Mouse (Mus musculus): ENCODE measurements around the gene 4833427G06Rik. TPM values are rescaled to one million over a fixed set of nuclear protein-coding genes. Genes with fewer than 3 reads are reported as not detected.

4833427G06Rik gene
- polyA plus RNA-seq, 1 experiment from 2014 or later, result not detected

DNA sequence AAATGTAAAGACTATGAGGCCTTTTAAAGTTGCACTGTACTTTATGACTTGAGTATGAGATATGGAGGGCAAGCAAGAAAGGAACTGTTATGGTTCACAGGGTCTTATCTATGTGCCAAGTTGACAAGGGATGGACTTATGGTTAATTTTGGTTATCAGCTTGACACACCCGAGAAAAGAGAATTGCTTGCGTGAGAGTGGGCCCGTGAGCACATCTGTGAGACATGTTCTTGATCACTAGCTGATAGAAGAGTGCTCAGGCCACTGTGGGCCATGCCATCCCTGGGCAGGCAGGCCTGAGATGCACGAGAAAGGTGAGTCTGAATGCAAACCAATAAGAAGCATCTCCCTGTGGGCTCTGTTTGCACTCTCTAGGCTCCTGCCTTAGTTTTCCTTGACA, 35.6 kb upstream of the 4833427G06Rik start:
- Histone ChIP-seq H3K9ac (ENCODE audit: low read length) (no peak overlapping the region), H3K4me3 (ENCODE audit: low read depth, low read length) (no peak overlapping the region), H3K27me3 (replicated peaks; ENCODE audit: control insufficient read depth, insufficient read depth, low read length) (no peaks in the 10 kb centered on the region), H3K4me2 (ENCODE audit: low read length) (no peak overlapping the region), H3K27ac (ENCODE audit: low read depth) (no peak overlapping the region), H3K36me3 (ENCODE audit: control insufficient read depth, insufficient read depth, low read length) (no peaks in the 10 kb centered on the region), H3K9me3 (ENCODE audit: control insufficient read depth, low read length) (no peaks in the 10 kb centered on the region), H3K4me1 (replicated peaks; ENCODE audit: control insufficient read depth, insufficient read depth, low read length) (no peaks in the 10 kb centered on the region)
- ATAC-seq (replicated peaks; ENCODE audit: low FRiP score, low TSS enrichment, low read depth), result no peak
- 82% methylated on average over 4 of the region's 4 CpGs for WGBS
- DNase-seq (ENCODE audit: low spot score), result peak; percentile 16

DNA sequence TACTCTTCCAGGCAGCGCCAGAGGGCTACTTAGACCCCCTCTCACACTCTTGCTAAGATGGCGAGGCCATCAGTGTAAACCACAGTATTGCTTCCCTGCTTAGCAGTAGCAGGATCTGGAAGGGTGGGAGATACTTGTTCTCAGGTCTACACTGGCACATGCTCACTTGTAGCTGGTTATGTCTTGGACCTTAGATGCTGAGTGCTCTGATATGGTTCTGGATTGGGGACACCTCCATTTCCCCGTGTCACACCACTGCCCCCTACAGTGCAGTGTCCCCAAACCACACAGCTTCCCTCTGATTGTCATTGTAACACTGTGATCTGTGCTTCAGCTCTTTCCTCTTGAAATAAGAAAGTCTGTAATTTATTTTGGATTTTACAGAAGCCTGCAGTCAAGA, 35.1 kb upstream of the 4833427G06Rik start:
- Histone ChIP-seq H3K9me3 (ENCODE audit: control insufficient read depth, low read length) (no peaks in the 10 kb centered on the region), H3K4me2 (ENCODE audit: low read length) (no peak overlapping the region), H3K27ac (ENCODE audit: low read depth) (no peak overlapping the region), H3K9ac (ENCODE audit: low read length) (no peak overlapping the region), H3K27me3 (replicated peaks; ENCODE audit: control insufficient read depth, insufficient read depth, low read length) (no peaks in the 10 kb centered on the region), H3K4me1 (replicated peaks; ENCODE audit: control insufficient read depth, insufficient read depth, low read length) (no peaks in the 10 kb centered on the region), H3K36me3 (ENCODE audit: control insufficient read depth, insufficient read depth, low read length) (no peaks in the 10 kb centered on the region), H3K4me3 (ENCODE audit: low read depth, low read length) (no peak overlapping the region)
- ATAC-seq (replicated peaks; ENCODE audit: low FRiP score, low TSS enrichment, low read depth) (no peak), DNase-seq (ENCODE audit: low spot score) (peak; percentile 51)
- 62% methylated on average over 3 of the region's 3 CpGs for WGBS

DNA sequence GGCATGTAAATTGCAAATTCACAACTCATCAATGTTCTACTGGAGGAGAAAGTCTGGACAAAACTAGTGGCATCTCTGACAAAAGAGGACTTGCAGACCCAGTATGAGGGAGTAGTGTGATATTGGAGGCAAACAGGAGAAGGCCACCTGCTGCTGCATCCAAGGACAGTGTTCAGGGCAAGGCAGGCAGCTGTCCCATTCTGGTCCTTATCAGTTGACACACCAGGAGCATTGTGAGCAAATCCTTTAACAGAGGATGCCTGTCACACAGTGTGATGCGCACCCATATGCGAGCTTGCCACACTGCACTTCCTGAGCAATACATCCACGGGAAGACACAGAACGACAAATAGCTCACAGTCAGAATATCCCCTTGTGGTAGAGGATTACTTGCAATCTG, 12.9 kb upstream of the 4833427G06Rik start:
- Histone ChIP-seq H3K27ac (ENCODE audit: low read depth) (no peak overlapping the region), H3K9me3 (ENCODE audit: control insufficient read depth, low read length) (no peaks in the 10 kb centered on the region), H3K4me1 (replicated peaks; ENCODE audit: control insufficient read depth, insufficient read depth, low read length) (no peaks in the 10 kb centered on the region), H3K4me2 (ENCODE audit: low read length) (no peak overlapping the region), H3K27me3 (replicated peaks; ENCODE audit: control insufficient read depth, insufficient read depth, low read length) (no peaks in the 10 kb centered on the region), H3K36me3 (ENCODE audit: control insufficient read depth, insufficient read depth, low read length) (no peaks in the 10 kb centered on the region), H3K9ac (ENCODE audit: low read length) (no peak overlapping the region), H3K4me3 (ENCODE audit: low read depth, low read length) (no peak overlapping the region)
- 77% methylated on average over 4 of the region's 4 CpGs for WGBS
- no peak for DNase-seq (ENCODE audit: low spot score)
- ATAC-seq (replicated peaks; ENCODE audit: low FRiP score, low TSS enrichment, low read depth), result no peak

DNA sequence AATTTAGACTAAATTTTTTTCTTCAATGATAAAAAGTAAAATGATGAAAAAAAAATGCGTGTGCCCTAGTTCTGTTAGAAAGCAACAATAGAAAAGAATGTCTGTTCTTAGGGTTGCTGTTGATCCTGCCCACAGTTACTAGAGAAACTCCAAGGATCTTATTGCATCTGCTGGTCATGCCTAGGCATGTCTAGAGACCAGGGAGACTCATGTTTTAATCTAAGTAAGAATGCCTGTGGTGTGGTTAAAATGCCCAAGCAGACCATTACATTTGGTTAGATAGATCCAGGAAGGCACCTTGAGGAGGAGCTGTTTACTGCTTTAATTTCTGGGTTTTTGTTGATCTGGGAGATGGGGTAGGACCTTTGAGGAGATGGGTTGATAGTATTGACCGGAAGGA, 3.9 kb upstream of the 4833427G06Rik start:
- peaks cover 7% of the 10 kb centered on the region; the same call in 1 of the 2 replicates for H3K4me1 ChIP-seq (replicated peaks; ENCODE audit: control insufficient read depth, insufficient read depth, low read length)
- no peaks in the 10 kb centered on the region for H3K36me3 ChIP-seq (ENCODE audit: control insufficient read depth, insufficient read depth, low read length)
- no peak overlapping the region for H3K27ac ChIP-seq (ENCODE audit: low read depth)
- no peak overlapping the region for H3K4me3 ChIP-seq (ENCODE audit: low read depth, low read length)
- H3K9ac ChIP-seq (ENCODE audit: low read length), result no peak overlapping the region
- H3K4me2 ChIP-seq (ENCODE audit: low read length), result no peak overlapping the region
- H3K27me3 ChIP-seq (replicated peaks; ENCODE audit: control insufficient read depth, insufficient read depth, low read length), result peaks cover 6% of the 10 kb centered on the region; the same call in 1 of the 2 replicates
- no peak for ATAC-seq (replicated peaks; ENCODE audit: low FRiP score, low TSS enrichment, low read depth)
- H3K9me3 ChIP-seq (ENCODE audit: control insufficient read depth, low read length), result no peaks in the 10 kb centered on the region
- no peak for DNase-seq (ENCODE audit: low spot score)
- WGBS, result 63% methylated on average over 2 of the region's 2 CpGs

DNA sequence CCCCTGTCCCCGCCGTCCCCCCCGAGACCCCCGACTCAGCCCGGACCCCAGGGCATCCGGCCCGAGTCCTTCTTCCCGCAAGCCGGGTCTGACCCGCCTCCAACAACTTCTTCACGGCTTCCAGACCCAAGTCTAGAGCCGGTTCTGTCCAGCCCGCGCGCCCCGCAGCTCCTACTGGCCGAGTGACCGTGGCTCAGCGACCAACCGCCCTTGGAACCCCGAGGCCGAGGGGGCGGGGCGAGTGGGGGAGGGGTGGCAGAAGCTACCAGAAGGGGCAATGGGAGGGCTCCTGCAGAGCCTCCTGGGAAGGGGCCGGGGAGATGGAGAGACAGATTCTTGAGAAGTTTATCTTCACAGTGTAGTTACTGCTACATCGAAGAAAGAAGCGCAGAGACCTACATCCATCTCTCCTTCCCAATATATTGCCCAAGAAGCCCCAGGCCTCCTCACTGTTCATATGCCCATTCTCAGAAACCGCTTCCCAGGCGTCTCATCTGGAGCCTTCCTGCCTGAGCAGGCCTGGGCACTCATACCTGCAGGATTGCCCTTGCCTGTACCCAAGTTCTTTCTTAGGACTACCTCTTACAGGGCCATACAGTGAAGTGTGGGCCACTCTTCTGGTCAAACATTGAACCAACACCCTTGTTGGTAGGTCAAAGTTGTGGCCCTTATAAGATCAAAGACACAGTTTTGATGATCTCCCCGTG, 2.1 kb upstream of the 4833427G06Rik start:
- Histone ChIP-seq H3K27me3 (replicated peaks; ENCODE audit: control insufficient read depth, insufficient read depth, low read length) (peaks cover 9% of the 10 kb centered on the region; the same call in 1 of the 2 replicates), H3K36me3 (ENCODE audit: control insufficient read depth, insufficient read depth, low read length) (no peaks in the 10 kb centered on the region), H3K9me3 (ENCODE audit: control insufficient read depth, low read length) (no peaks in the 10 kb centered on the region), H3K4me1 (replicated peaks; ENCODE audit: control insufficient read depth, insufficient read depth, low read length) (peaks cover 7% of the 10 kb centered on the region; the same call in 1 of the 2 replicates), H3K4me3 (ENCODE audit: low read depth, low read length) (peak overlapping the region; percentile 47), H3K27ac (ENCODE audit: low read depth) (no peak overlapping the region), H3K9ac (ENCODE audit: low read length) (peak overlapping the region; percentile 56), H3K4me2 (ENCODE audit: low read length) (peak overlapping the region; percentile 100)
- ATAC-seq (replicated peaks; ENCODE audit: low FRiP score, low TSS enrichment, low read depth) (peak; percentile 55; the same call in 1 of the 2 replicates), DNase-seq (ENCODE audit: low spot score) (peak; percentile 75)
- WGBS, result 12% methylated on average over 28 of the region's 30 CpGs

DNA sequence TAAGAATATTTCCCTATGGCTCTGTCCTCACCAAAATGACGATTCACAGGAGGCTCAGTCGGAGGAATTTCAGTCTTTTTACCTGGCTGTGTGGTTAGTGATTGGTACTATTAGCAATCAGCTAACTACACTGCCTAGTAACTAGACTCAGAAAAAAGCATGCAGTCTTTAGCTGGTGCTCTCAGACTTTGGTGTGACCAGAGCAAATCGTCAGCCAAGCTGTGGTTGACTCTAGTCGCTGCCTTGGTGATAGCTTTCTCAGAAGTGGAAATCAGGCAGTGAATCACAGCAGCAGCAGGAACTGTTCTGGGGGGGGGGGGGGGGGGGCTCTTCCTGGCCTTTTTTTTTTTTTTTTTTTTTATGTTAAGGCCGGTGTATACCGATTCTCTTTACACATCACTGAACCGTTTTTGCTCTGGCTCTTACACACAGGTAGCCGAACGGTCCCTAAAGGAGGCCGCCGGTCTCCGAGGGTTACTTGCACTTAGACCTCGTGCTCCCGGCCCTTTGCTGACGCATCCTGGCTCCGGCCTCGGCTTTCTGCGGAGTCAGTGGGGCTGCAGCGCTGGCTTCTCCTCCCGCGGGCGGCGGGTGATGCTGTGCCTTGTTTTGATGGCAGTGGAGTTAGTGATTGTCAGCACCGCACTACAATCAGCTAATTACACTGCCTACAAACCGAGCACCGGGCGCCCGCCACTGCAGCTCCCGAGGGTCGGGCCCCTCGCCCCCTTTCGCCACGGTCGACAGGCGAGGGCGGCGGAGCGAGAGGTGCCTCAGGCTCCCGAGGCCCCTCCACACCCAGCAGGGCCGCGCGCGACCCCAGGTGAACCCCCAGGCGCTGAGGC, 1.3 kb upstream of the 4833427G06Rik start:
- Histone ChIP-seq H3K9ac (ENCODE audit: low read length) (peak overlapping the region; percentile 56), H3K27ac (ENCODE audit: low read depth) (no peak overlapping the region), H3K4me1 (replicated peaks; ENCODE audit: control insufficient read depth, insufficient read depth, low read length) (peaks cover 7% of the 10 kb centered on the region; the same call in 1 of the 2 replicates), H3K4me2 (ENCODE audit: low read length) (peak overlapping the region; percentile 100), H3K9me3 (ENCODE audit: control insufficient read depth, low read length) (no peaks in the 10 kb centered on the region), H3K27me3 (replicated peaks; ENCODE audit: control insufficient read depth, insufficient read depth, low read length) (peaks cover 9% of the 10 kb centered on the region; the same call in 1 of the 2 replicates), H3K4me3 (ENCODE audit: low read depth, low read length) (peak overlapping the region; percentile 47), H3K36me3 (ENCODE audit: control insufficient read depth, insufficient read depth, low read length) (no peaks in the 10 kb centered on the region)
- WGBS, result 2% methylated on average over 44 of the region's 44 CpGs
- peak; percentile 64; the same call in 1 of the 2 replicates for ATAC-seq (replicated peaks; ENCODE audit: low FRiP score, low TSS enrichment, low read depth)
- DNase-seq (ENCODE audit: low spot score), result peak; percentile 85

DNA sequence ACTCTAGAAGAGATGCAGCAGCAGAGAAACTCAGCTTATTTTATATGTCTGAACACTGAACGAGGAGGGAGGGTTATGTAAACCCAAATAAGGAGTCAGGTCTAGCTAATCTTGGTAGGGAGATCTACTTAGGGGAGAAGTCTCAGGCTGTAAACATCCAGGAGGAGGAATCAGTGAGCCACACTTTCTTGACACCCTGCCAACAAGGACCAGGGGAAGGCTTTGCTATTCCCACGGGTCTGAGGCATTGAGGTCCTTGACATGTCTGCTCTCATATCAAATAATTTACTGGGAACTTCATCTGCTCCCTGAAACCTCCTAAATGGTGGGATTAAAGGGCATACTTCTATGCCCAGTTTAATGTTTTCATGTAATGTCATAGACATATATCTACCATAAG, 5.6 kb downstream of the 4833427G06Rik start:
- Histone ChIP-seq H3K27ac (ENCODE audit: low read depth) (no peak overlapping the region), H3K9ac (ENCODE audit: low read length) (no peak overlapping the region), H3K4me1 (replicated peaks; ENCODE audit: control insufficient read depth, insufficient read depth, low read length) (no peaks in the 10 kb centered on the region), H3K27me3 (replicated peaks; ENCODE audit: control insufficient read depth, insufficient read depth, low read length) (0 out of 2 replicates have a peak, but pooled peaks cover 3% of the 10 kb centered on the region), H3K4me2 (ENCODE audit: low read length) (no peak overlapping the region), H3K36me3 (ENCODE audit: control insufficient read depth, insufficient read depth, low read length) (no peaks in the 10 kb centered on the region), H3K4me3 (ENCODE audit: low read depth, low read length) (no peak overlapping the region), H3K9me3 (ENCODE audit: control insufficient read depth, low read length) (no peaks in the 10 kb centered on the region)
- no peak for DNase-seq (ENCODE audit: low spot score)
- no peak for ATAC-seq (replicated peaks; ENCODE audit: low FRiP score, low TSS enrichment, low read depth)
- WGBS, result 37% methylated on average over 2 of the region's 2 CpGs

DNA sequence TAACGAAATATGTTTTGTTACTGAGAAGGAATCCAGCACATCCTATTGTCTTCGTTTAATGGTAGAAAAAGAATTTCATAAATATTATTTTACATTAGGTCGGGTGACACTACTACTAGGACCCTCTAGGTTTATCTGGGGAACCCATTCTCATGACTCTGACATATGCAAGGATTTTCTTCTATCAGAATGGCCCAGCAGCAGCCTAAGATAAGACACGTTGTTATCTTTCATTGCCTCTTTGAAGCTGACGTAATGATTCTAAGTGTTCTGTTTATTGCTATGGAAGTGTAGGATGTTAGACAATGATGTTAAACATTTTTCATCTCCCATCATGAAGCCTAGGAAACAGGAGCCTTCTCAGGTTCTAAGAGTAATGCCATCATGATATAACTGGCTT, 8.2 kb downstream of the 4833427G06Rik start:
- no peak overlapping the region for H3K9ac ChIP-seq (ENCODE audit: low read length)
- H3K4me1 ChIP-seq (replicated peaks; ENCODE audit: control insufficient read depth, insufficient read depth, low read length), result no peaks in the 10 kb centered on the region
- DNase-seq (ENCODE audit: low spot score) (no peak), ATAC-seq (replicated peaks; ENCODE audit: low FRiP score, low TSS enrichment, low read depth) (no peak)
- no peaks in the 10 kb centered on the region for H3K9me3 ChIP-seq (ENCODE audit: control insufficient read depth, low read length)
- no peaks in the 10 kb centered on the region for H3K36me3 ChIP-seq (ENCODE audit: control insufficient read depth, insufficient read depth, low read length)
- H3K4me3 ChIP-seq (ENCODE audit: low read depth, low read length), result no peak overlapping the region
- no peak overlapping the region for H3K27ac ChIP-seq (ENCODE audit: low read depth)
- no peaks in the 10 kb centered on the region for H3K27me3 ChIP-seq (replicated peaks; ENCODE audit: control insufficient read depth, insufficient read depth, low read length)
- 56% methylated on average over 5 of the region's 5 CpGs for WGBS
- no peak overlapping the region for H3K4me2 ChIP-seq (ENCODE audit: low read length)

All from intestine, embryonic 14.5 days (tissue).